Mouse (Mus musculus) layer of hippocampus, postnatal 14 days (tissue): ENCODE measurements at regions not wholly inside any gene's neighbourhood (a gene's known extent, or its start where the extent isn't known, plus 50 kb on each side); places are given as distances from the start of the nearest gene placed in this dataset.
A peak's percentile ranks its signal among the peaks of the same experiment; 100 is the strongest.

Source experiments
- DNase-seq, 2 experiments: peaks; one replicate each; pipeline ENCODE4 v3.0.0; 2021 to 2022; ENCODE audit warnings: low spot score in 2 of 2, mixed read lengths in 1 of 2

- DNase-seq: no peak
Measured at GRCm38 (mm10) chr16:80398118-80398517, 802.4 kb upstream of the Ncam2 start.

DNA sequence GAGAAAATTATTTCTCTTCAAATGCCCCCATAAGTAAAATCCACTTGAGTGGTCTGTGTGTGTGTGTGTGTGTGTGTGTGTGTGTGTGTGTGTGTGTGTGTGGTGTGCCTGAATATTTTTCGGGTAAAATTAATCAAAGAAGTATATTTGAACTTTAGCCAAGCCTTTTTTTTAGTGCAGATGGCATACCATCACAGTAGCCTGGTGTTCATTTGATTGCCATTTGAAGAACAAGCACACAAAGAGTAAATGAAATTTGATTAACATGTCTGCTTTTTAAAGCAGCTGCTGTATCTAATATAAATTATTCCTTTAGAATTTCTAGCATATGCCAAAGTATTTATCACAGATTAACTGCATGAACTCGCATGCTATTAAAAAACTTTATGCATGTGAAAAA is 796.1 kb upstream of the Ncam2 start:
- DNase-seq: peak in 1 of 2 experiments; percentile 47

DNA sequence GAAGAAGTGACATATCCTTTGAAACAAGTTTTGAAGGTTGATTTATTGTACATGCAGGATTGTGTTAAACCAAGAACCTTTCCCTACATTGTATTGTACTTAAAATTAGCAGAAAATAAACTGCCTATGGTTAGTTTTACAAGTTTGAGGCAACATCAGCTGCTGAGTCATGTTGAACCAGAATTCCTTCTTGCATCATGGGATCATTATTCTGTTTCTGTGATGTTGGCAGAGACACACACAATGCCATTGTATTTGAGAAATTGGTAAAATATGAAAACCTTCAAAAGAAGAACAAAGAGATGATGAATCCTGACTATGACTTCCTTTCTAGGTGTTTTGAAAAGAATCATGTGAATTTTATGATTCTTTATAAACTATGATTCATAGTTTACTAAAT is 791.9 kb upstream of the Ncam2 start:
- no peak for DNase-seq
